Mouse (Mus musculus) adrenal gland, adult 2 months (tissue): ENCODE measurements around the gene Rnf186. TPM values are rescaled to one million over a fixed set of nuclear protein-coding genes. Genes with fewer than 3 reads are reported as not detected.

ENCODE experiments used
- DNase-seq: peaks from one replicate; pipeline ENCODE4 v3.0.0; 2021
- polyA plus RNA-seq: library from polyadenylated mRNA; depleted of rRNA; stranded (reverse); fragments of >200 nt; gene quantifications from 2 replicates; pipeline ENCODE4 v1.2.3, GENCODE M21; 2012; rRNA removed
- total RNA-seq, 2 experiments: library from RNA; stranded (reverse); gene quantifications; 2 replicates each; pipeline ENCODE4 v1.2.3; 2021

The Rnf186 gene
- total and polyA plus RNA-seq, 3 experiments, result 0.10 TPM; not detected in 2

DNA sequence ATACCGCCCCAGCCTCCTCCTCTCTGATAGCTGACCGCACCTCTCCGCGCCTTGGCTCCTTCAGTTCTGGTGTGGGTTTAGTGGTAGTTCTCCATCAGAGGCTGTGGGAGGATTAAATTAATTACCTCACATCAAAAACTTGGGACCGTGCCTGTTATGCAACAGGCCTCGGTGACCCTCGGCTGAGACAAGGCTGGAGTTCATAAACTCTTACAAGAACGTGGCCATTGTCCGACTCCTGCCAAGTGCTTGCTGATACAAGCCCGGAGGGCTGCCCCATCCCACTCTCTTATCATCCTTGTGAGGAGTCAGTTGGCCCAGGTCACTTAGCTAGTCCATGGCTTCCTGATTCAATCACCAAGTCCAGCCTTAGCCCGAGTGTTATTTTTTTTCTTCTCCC is 46.4 kb downstream of the Rnf186 start:
- DNase-seq, result peak; percentile 43

DNA sequence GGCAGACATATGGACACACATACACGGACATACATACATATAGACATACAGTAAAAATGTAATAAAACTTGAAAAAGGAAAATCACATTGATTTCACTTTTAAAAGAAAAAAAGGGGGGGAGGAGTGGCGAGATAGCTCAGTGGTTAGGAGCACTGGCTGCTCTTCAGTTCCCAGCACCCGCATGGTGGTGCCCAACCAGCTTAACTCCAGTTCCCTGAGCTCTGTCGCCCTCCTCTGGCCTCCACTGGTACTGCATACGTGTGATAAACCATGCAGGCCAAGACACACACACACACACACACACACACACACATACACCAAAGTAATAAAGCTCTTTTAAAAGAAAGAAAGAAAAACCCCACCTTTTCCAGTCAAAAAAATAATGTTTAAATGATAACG is 47.9 kb downstream of the Rnf186 start:
- no peak for DNase-seq

Other genes starting within 250 kb of the Rnf186 start
- gene Pla2g2c, start 242.3 kb upstream of the Rnf186 start, total RNA-seq, result under 1 TPM in 1 of 2 experiments, not detected in 1; 0.24 TPM
- 0.30 and 0.32 TPM in 2 replicates for gene Pla2g2c, start 242.3 kb upstream of the Rnf186 start, polyA plus RNA-seq
- gene Ubxn10, start 229.9 kb upstream of the Rnf186 start, total RNA-seq, result 1 to 10 TPM in 1 of 2 experiments, under 1 TPM in 1; 0.52 to 1.6 TPM
- gene Ubxn10, start 229.9 kb upstream of the Rnf186 start, polyA plus RNA-seq, result 1.9 and 2.0 TPM in 2 replicates
- 10 to 100 TPM; 20.6 to 34.4 TPM for gene Pla2g2f, start 209.5 kb upstream of the Rnf186 start, total RNA-seq
- 54.0 and 67.7 TPM in 2 replicates for gene Pla2g2f, start 209.5 kb upstream of the Rnf186 start, polyA plus RNA-seq
- 1 to 10 TPM; 2.3 to 2.9 TPM for gene Pla2g2d, start 191.4 kb upstream of the Rnf186 start, total RNA-seq
- 1.3 and 1.4 TPM in 2 replicates for gene Pla2g2d, start 191.4 kb upstream of the Rnf186 start, polyA plus RNA-seq
- gene Pla2g5, start 103.6 kb upstream of the Rnf186 start, total RNA-seq, result 10 to 100 TPM; 13.1 TPM
- 88.3 and 101 TPM in 2 replicates for gene Pla2g5, start 103.6 kb upstream of the Rnf186 start, polyA plus RNA-seq
- not detected for gene Gm13030, start 93.1 kb upstream of the Rnf186 start, total RNA-seq
- gene Gm13030, start 93.1 kb upstream of the Rnf186 start, polyA plus RNA-seq, result not detected in 2 replicates
- 1 to 10 TPM; 1.4 to 4.6 TPM for gene Pla2g2e, start 89.2 kb upstream of the Rnf186 start, total RNA-seq
- 0.73 and 1.4 TPM in 2 replicates for gene Pla2g2e, start 89.2 kb upstream of the Rnf186 start, polyA plus RNA-seq
- 10 to 100 TPM in 1 of 2 experiments, 1 to 10 TPM in 1; 9.8 to 11.3 TPM for gene Otud3, start 53.2 kb upstream of the Rnf186 start, total RNA-seq
- 5.6 TPM in 2 replicates for gene Otud3, start 53.2 kb upstream of the Rnf186 start, polyA plus RNA-seq
- 10 to 100 TPM; 13.2 to 17.0 TPM for gene Tmco4, start 5.8 kb downstream of the Rnf186 start, total RNA-seq
- 14.4 and 15.4 TPM in 2 replicates for gene Tmco4, start 5.8 kb downstream of the Rnf186 start, polyA plus RNA-seq
- under 1 TPM; 0.14 to 0.41 TPM for gene Htr6, start 108.5 kb downstream of the Rnf186 start, total RNA-seq
- 1.1 and 1.3 TPM in 2 replicates for gene Htr6, start 108.5 kb downstream of the Rnf186 start, polyA plus RNA-seq
- 10 to 100 TPM; 44.0 to 64.4 TPM for gene Nbl1, start 125.9 kb downstream of the Rnf186 start, total RNA-seq
- 135 and 182 TPM in 2 replicates for gene Nbl1, start 125.9 kb downstream of the Rnf186 start, polyA plus RNA-seq
- gene Minos1, start 164.0 kb downstream of the Rnf186 start, total RNA-seq, result 100 to 1,000 TPM; 333 to 412 TPM
- 26.7 and 38.9 TPM in 2 replicates for gene Minos1, start 164.0 kb downstream of the Rnf186 start, polyA plus RNA-seq
- gene Capzb, start 225.8 kb downstream of the Rnf186 start, total RNA-seq, result 100 to 1,000 TPM; 312 to 392 TPM
- gene Capzb, start 225.8 kb downstream of the Rnf186 start, polyA plus RNA-seq, result 140 and 199 TPM in 2 replicates